Mouse (Mus musculus): ENCODE data around the gene Dnaja4. TPM values are rescaled to one million over a fixed set of nuclear protein-coding genes. Genes with fewer than 3 reads are reported as not detected.
"Not testable (repeated sequence)": the region's sequence is repeated elsewhere in the genome, so short reads cannot be mapped to it uniquely, and the experiment has no call there.

Gene Dnaja4
- polyA plus RNA-seq, 1 experiment from 2014 or later: 2.3 TPM

DNA sequence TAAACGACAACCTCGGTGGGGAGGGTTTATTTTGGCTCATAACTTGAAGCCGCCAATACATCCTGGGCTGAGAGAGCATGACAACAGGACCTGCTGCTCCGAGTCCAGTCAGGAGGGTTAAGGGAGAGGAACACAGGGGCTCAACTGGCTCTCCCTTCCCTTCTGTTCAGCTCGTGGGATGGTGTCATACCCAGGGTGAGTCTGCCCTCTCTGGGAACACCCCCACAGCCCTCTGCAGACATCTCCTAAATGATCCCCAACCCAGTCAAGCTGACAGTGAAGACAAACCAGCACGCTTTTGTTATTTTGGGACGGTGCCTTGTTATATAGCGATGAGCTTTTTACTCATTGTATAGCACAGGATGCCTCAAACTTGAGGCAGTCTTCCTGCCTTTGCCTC, 9.2 kb upstream of the Dnaja4 start:
- ATAC-seq (replicated peaks; ENCODE audit: low FRiP score) (no peak), DNase-seq (ENCODE audit: low spot score) (no peak)
- 77% methylated on average over 8 of the region's 8 CpGs for WGBS

DNA sequence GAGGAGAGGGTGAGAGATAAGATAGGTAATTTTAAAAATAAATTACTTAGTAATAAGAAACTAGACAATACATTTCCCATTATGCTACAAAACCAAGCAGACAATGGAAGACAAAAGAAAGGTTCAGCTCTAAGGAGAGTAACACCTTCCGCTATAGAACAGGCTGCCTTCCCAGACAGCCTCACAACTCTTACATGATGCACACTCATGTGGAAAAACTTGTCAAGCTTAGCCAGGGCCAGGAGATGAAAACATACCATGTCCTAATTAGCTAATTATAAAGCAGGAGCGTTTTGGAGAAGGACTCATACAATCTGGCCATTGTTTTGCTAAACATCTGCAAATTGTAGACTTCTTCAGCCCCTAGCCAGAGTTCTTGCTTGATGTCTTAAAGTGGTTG, 8.0 kb upstream of the Dnaja4 start:
- not testable (repeated sequence) for H3K4me1 ChIP-seq (replicated peaks; ENCODE audit: control insufficient read depth, insufficient read depth, low read length); H3K27me3 ChIP-seq (ENCODE audit: control insufficient read depth, insufficient read depth, low read length); H3K4me3 ChIP-seq (ENCODE audit: low read depth, low read length); H3K9me3 ChIP-seq (ENCODE audit: control insufficient read depth, low read length); H3K4me2 ChIP-seq (ENCODE audit: low read depth, low read length, severe bottlenecking); H3K27ac ChIP-seq (ENCODE audit: low read depth, low read length); H3K36me3 ChIP-seq (ENCODE audit: control insufficient read depth, insufficient read depth, low read length); H3K9ac ChIP-seq (ENCODE audit: low read length); DNase-seq (ENCODE audit: low spot score)
- 37% methylated on average over 2 of the region's 2 CpGs for WGBS
- ATAC-seq (replicated peaks; ENCODE audit: low FRiP score): 0 out of 2 replicates have a peak, but pooled peaks have one; percentile 7

More for the DNA sequence above, 9.2 kb upstream of the Dnaja4 start:
- Histone ChIP-seq H3K36me3 (ENCODE audit: control insufficient read depth, insufficient read depth, low read length) (no peaks in the 10 kb centered on the region), H3K4me3 (ENCODE audit: low read depth, low read length) (no peak overlapping the region), H3K4me2 (ENCODE audit: low read depth, low read length, severe bottlenecking) (no peak overlapping the region), H3K27ac (ENCODE audit: low read depth, low read length) (no peak overlapping the region), H3K9ac (ENCODE audit: low read length) (no peak overlapping the region), H3K27me3 (ENCODE audit: control insufficient read depth, insufficient read depth, low read length) (no peaks in the 10 kb centered on the region; the same call in 1 of the 2 replicates), H3K4me1 (replicated peaks; ENCODE audit: control insufficient read depth, insufficient read depth, low read length) (no peaks in the 10 kb centered on the region), H3K9me3 (ENCODE audit: control insufficient read depth, low read length) (no peaks in the 10 kb centered on the region)

DNA sequence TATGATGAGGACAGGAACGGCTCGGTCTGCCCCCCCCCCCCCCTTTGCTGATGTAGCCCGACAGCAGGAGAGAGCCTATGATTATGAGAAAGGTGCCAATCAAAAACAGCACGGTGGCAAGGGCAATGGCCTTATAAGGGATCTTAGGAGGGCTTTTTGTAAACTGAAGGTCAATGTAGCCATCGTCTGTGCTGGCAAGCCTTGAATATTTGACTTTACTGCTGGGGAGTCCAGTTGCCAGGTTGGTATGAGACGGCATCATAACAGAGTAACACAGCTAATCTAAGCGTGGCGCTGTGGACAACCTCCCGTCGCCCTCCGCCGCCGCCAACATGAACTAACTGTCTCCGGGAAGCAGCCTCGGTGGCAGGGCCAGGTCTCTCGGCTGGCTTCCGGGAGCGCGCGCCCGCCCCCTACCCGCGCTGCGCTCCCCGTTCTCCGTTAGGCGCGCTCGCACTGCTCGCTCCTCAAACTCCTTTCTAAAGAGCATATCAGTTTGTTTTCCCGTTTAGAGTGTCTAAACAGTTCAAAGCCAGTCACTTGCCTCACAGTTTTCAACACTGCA, 7.3 kb upstream of the Dnaja4 start:
- H3K27ac ChIP-seq (ENCODE audit: low read depth, low read length); H3K27me3 ChIP-seq (ENCODE audit: control insufficient read depth, insufficient read depth, low read length); H3K4me1 ChIP-seq (replicated peaks; ENCODE audit: control insufficient read depth, insufficient read depth, low read length); H3K36me3 ChIP-seq (ENCODE audit: control insufficient read depth, insufficient read depth, low read length); H3K9me3 ChIP-seq (ENCODE audit: control insufficient read depth, low read length): not testable (repeated sequence)
- 5% methylated on average over 31 of the region's 31 CpGs for WGBS
- peak overlapping the region; percentile 53 for H3K4me2 ChIP-seq (ENCODE audit: low read depth, low read length, severe bottlenecking)
- DNase-seq (ENCODE audit: low spot score) (peak; percentile 61), ATAC-seq (replicated peaks; ENCODE audit: low FRiP score) (peak; percentile 39; the same call in 1 of the 2 replicates)
- H3K4me3 ChIP-seq (ENCODE audit: low read depth, low read length): peak overlapping the region; percentile 6
- H3K9ac ChIP-seq (ENCODE audit: low read length): 0 out of 2 replicates have a peak overlapping the region, but pooled peaks have one; percentile 0

DNA sequence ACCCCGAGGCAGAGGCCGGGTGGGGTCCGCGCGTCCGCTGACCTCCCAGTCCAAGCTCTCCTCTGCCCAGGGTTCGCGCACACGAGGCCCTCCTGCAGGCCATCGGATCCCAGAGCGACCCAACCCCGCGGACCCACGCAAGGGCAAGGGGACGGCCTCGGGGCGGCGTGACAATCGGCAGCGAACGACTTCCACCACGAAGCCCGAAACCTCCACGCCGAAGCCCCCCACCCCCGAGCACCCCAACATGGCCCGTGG, 343 bp downstream of the Dnaja4 start:
- H3K4me3 ChIP-seq (ENCODE audit: low read depth, low read length): peak overlapping the region; percentile 63
- peaks cover 2% of the 10 kb centered on the region; the same call in 1 of the 2 replicates for H3K4me1 ChIP-seq (replicated peaks; ENCODE audit: control insufficient read depth, insufficient read depth, low read length)
- H3K9me3 ChIP-seq (ENCODE audit: control insufficient read depth, low read length): no peaks in the 10 kb centered on the region
- peak; percentile 55 for ATAC-seq (replicated peaks; ENCODE audit: low FRiP score)
- peaks cover 27% of the 10 kb centered on the region for H3K27me3 ChIP-seq (ENCODE audit: control insufficient read depth, insufficient read depth, low read length)
- no peaks in the 10 kb centered on the region for H3K36me3 ChIP-seq (ENCODE audit: control insufficient read depth, insufficient read depth, low read length)
- no peak overlapping the region for H3K27ac ChIP-seq (ENCODE audit: low read depth, low read length)
- H3K4me2 ChIP-seq (ENCODE audit: low read depth, low read length, severe bottlenecking): peak overlapping the region; percentile 93
- H3K9ac ChIP-seq (ENCODE audit: low read length): peak overlapping the region; percentile 75
- WGBS: 10% methylated on average over 27 of the region's 27 CpGs
- DNase-seq (ENCODE audit: low spot score): no peak

DNA sequence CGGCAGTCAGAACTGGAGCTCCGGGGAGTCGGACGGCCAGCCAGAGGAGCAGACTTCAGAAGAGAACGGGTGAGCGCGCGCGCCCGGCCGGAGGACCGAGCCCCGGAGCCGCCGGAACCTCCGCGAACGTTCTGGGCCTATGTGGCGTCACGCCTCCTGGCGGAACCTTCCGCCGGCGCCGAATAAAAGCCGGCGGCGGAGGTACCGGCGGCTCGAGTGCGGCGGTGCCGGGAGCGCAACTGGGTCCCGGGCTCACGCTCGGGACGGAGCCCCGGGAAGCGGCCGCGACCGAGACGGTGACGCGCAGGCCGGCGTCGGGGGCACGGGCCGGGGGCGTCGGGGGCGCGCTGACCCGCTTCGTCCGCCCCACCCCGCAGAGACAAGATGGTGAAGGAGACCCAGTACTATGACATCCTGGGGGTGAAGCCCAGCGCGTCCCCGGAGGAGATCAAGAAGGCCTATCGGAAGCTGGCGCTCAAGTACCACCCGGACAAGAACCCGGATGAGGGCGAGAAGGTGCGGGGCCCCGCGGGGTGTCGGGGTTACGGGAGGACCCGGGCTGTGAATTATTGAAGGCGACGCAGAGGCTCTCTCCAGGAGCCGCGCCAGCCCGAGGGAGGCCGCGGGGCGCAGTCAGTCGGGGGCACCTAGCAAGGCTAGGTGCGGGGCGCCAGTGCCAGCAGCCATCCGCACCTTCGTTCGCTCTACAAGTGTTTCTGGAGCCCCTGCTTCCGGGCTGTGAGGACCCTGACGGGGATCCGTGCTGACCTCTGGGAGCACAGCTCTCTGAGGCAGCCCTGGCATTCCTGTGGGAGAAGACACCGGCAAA, 886 bp downstream of the Dnaja4 start:
- no peaks in the 10 kb centered on the region for H3K9me3 ChIP-seq (ENCODE audit: control insufficient read depth, low read length)
- H3K4me2 ChIP-seq (ENCODE audit: low read depth, low read length, severe bottlenecking): peak overlapping the region; percentile 93
- peak overlapping the region; percentile 63 for H3K4me3 ChIP-seq (ENCODE audit: low read depth, low read length)
- WGBS: under 1% methylated on average over 86 of the region's 92 CpGs
- peak overlapping the region; percentile 75 for H3K9ac ChIP-seq (ENCODE audit: low read length)
- peaks cover 2% of the 10 kb centered on the region; the same call in 1 of the 2 replicates for H3K4me1 ChIP-seq (replicated peaks; ENCODE audit: control insufficient read depth, insufficient read depth, low read length)
- DNase-seq (ENCODE audit: low spot score): peak; percentile 78
- no peaks in the 10 kb centered on the region for H3K36me3 ChIP-seq (ENCODE audit: control insufficient read depth, insufficient read depth, low read length)
- H3K27me3 ChIP-seq (ENCODE audit: control insufficient read depth, insufficient read depth, low read length): peaks cover 27% of the 10 kb centered on the region
- no peak overlapping the region for H3K27ac ChIP-seq (ENCODE audit: low read depth, low read length)
- ATAC-seq (replicated peaks; ENCODE audit: low FRiP score): peak; percentile 70

DNA sequence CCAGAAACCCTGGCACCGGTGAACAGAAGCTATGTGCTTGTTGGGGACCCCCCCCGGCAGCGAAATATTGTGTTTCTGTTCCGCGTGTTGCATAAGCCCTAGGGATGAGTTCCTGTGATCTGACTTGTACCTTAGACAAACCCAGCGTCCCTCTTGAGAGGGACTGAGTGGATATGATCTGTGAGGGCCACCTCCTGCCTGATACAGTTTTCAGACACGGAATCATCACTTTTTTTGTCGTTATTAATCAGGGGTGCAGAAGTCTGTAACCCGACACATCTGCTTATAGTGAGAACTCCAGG, 1.5 kb downstream of the Dnaja4 start:
- WGBS: 30% methylated on average over 9 of the region's 9 CpGs
- H3K4me2 ChIP-seq (ENCODE audit: low read depth, low read length, severe bottlenecking): peak overlapping the region; percentile 93
- peaks cover 2% of the 10 kb centered on the region; the same call in 1 of the 2 replicates for H3K4me1 ChIP-seq (replicated peaks; ENCODE audit: control insufficient read depth, insufficient read depth, low read length)
- H3K36me3 ChIP-seq (ENCODE audit: control insufficient read depth, insufficient read depth, low read length): no peaks in the 10 kb centered on the region
- H3K9me3 ChIP-seq (ENCODE audit: control insufficient read depth, low read length): no peaks in the 10 kb centered on the region
- H3K27me3 ChIP-seq (ENCODE audit: control insufficient read depth, insufficient read depth, low read length): peaks cover 27% of the 10 kb centered on the region
- peak overlapping the region; percentile 63 for H3K4me3 ChIP-seq (ENCODE audit: low read depth, low read length)
- no peak overlapping the region for H3K27ac ChIP-seq (ENCODE audit: low read depth, low read length)
- ATAC-seq (replicated peaks; ENCODE audit: low FRiP score) (no peak), DNase-seq (ENCODE audit: low spot score) (no peak)
- peak overlapping the region; percentile 75 for H3K9ac ChIP-seq (ENCODE audit: low read length)

DNA sequence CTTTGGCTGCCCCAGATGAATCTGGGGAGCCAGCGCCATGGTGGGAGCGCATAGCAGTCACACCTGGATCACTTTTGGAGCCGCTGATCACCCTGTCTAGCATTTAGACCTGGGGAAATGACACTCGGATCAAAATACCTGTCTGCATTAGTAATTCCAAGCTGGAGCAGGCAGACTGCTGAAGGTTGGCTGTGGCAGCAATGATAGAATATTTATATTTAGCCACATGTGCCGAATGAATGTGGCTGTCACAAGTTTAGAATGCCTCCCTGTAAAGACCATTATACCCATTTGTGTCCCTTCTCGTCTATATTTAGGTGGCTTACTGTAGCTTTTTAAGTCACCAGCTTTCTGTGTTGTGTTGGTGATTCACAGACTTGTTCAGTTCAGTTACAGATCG, 2.1 kb downstream of the Dnaja4 start:
- DNase-seq (ENCODE audit: low spot score) (no peak), ATAC-seq (replicated peaks; ENCODE audit: low FRiP score) (no peak)
- no peaks in the 10 kb centered on the region for H3K36me3 ChIP-seq (ENCODE audit: control insufficient read depth, insufficient read depth, low read length)
- H3K4me1 ChIP-seq (replicated peaks; ENCODE audit: control insufficient read depth, insufficient read depth, low read length): peaks cover 2% of the 10 kb centered on the region; the same call in 1 of the 2 replicates
- H3K4me3 ChIP-seq (ENCODE audit: low read depth, low read length): no peak overlapping the region
- 79% methylated on average over 7 of the region's 7 CpGs for WGBS
- H3K27me3 ChIP-seq (ENCODE audit: control insufficient read depth, insufficient read depth, low read length): peaks cover 27% of the 10 kb centered on the region
- H3K27ac ChIP-seq (ENCODE audit: low read depth, low read length): no peak overlapping the region
- no peak overlapping the region for H3K9ac ChIP-seq (ENCODE audit: low read length)
- H3K4me2 ChIP-seq (ENCODE audit: low read depth, low read length, severe bottlenecking): no peak overlapping the region
- H3K9me3 ChIP-seq (ENCODE audit: control insufficient read depth, low read length): no peaks in the 10 kb centered on the region

DNA sequence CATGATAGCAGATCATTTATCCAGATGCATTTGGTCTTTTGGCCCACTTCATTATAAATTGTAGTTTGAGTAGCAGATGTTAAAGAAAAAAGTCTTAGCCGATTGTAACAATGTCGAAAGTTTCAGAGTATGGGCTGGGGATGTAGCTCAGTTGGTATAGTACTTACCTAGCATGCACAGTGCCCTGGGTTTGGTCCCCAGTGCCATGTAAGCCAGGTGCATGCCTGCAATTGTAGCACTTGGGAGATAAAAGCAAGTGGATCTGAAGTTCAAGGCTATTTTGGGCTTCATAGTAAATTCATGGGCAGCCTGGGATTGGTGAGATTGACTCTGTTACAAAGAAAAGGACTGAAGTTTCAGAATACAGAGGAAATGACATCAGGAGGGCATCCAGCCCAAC, 3.9 kb downstream of the Dnaja4 start:
- peaks cover 7% of the 10 kb centered on the region; the same call in 1 of the 2 replicates for H3K4me1 ChIP-seq (replicated peaks; ENCODE audit: control insufficient read depth, insufficient read depth, low read length)
- no peak overlapping the region for H3K4me3 ChIP-seq (ENCODE audit: low read depth, low read length)
- no peaks in the 10 kb centered on the region for H3K36me3 ChIP-seq (ENCODE audit: control insufficient read depth, insufficient read depth, low read length)
- H3K9me3 ChIP-seq (ENCODE audit: control insufficient read depth, low read length): no peaks in the 10 kb centered on the region
- H3K27me3 ChIP-seq (ENCODE audit: control insufficient read depth, insufficient read depth, low read length): peaks cover 27% of the 10 kb centered on the region
- no peak overlapping the region for H3K4me2 ChIP-seq (ENCODE audit: low read depth, low read length, severe bottlenecking)
- no peak overlapping the region for H3K9ac ChIP-seq (ENCODE audit: low read length)
- H3K27ac ChIP-seq (ENCODE audit: low read depth, low read length): no peak overlapping the region
- DNase-seq (ENCODE audit: low spot score) (no peak), ATAC-seq (replicated peaks; ENCODE audit: low FRiP score) (no peak)
- WGBS: 94% methylated on average over 2 of the region's 2 CpGs

DNA sequence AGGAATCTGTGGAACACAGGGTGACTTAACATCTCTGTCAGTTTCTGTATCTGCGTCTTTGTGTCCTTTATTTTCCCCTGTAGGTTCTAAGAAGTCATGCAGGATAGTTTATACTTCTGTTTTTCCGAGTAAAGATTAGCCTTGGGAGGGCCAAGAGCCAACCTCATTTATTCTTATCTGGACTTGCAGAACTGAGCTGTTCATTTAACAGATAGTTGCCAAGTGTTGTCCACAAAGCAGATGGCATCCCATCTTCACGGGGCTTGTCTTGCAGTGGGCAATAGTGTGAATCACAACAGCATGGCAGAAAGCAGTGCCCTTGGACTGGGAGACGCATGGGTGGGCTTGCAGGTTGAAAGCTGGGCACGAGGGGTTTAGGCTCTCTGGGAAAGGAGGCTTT, 5.7 kb downstream of the Dnaja4 start:
- no peak overlapping the region for H3K4me3 ChIP-seq (ENCODE audit: low read depth, low read length)
- peaks cover 15% of the 10 kb centered on the region for H3K27me3 ChIP-seq (ENCODE audit: control insufficient read depth, insufficient read depth, low read length)
- 80% methylated on average over 5 of the region's 5 CpGs for WGBS
- H3K4me2 ChIP-seq (ENCODE audit: low read depth, low read length, severe bottlenecking): no peak overlapping the region
- H3K27ac ChIP-seq (ENCODE audit: low read depth, low read length): no peak overlapping the region
- ATAC-seq (replicated peaks; ENCODE audit: low FRiP score) (no peak), DNase-seq (ENCODE audit: low spot score) (no peak)
- H3K36me3 ChIP-seq (ENCODE audit: control insufficient read depth, insufficient read depth, low read length): no peaks in the 10 kb centered on the region
- no peak overlapping the region for H3K9ac ChIP-seq (ENCODE audit: low read length)
- H3K4me1 ChIP-seq (replicated peaks; ENCODE audit: control insufficient read depth, insufficient read depth, low read length): peaks cover 8% of the 10 kb centered on the region; the same call in 1 of the 2 replicates
- H3K9me3 ChIP-seq (ENCODE audit: control insufficient read depth, low read length): no peaks in the 10 kb centered on the region
